Mouse (Mus musculus) liver, embryonic 13.5 days (tissue): Measurements from ENCODE around the gene Adamts6. TPM values are rescaled to one million over a fixed set of nuclear protein-coding genes. Genes with fewer than 3 reads are reported as not detected.

Source experiments
- ATAC-seq: fragments of 200-750 bp; cut with Nextera tagmentation; 2 replicates; pipeline ENCODE4 v1.8.0; 2017; ENCODE audit warnings: low read depth, mild to moderate bottlenecking, moderate number of reproducible peaks, moderate library complexity
- DNase-seq: peaks from one replicate; pipeline ENCODE4 v3.0.0; 2022
- H3K27ac ChIP-seq: fragments of 300-500 bp; sonication (generic); 2 replicates; pipeline ENCODE4 v1.5.1; 2015; ENCODE audit warnings: moderate library complexity, mild to moderate bottlenecking, inconsistent platforms
- H3K27me3 ChIP-seq: fragments of 300-500 bp; sonication (generic); 2 replicates; pipeline ENCODE4 v1.6.1; 2015; ENCODE audit warnings: mild to moderate bottlenecking, inconsistent platforms
- H3K36me3 ChIP-seq: fragments of 300-500 bp; sonication (generic); 2 replicates; pipeline ENCODE4 v1.6.1; 2015; ENCODE audit warnings: mild to moderate bottlenecking, inconsistent platforms
- H3K4me1 ChIP-seq: fragments of 300-500 bp; sonication (generic); replicated peaks from 2 replicates; pipeline ENCODE4 v1.6.1; 2015; ENCODE audit warnings: inconsistent platforms
- H3K4me2 ChIP-seq: fragments of 300-500 bp; sonication (generic); 2 replicates; pipeline ENCODE4 v1.6.1; 2015; ENCODE audit warnings: inconsistent platforms, mild to moderate bottlenecking, moderate library complexity
- H3K4me3 ChIP-seq: fragments of 300-500 bp; sonication (generic); replicated peaks from 2 replicates; pipeline ENCODE4 v1.5.1; 2015; ENCODE audit warnings: mild to moderate bottlenecking, inconsistent platforms
- H3K9ac ChIP-seq: fragments of 300-500 bp; sonication (generic); 2 replicates; pipeline ENCODE4 v1.6.1; 2015; ENCODE audit warnings: mild to moderate bottlenecking, inconsistent platforms
- H3K9me3 ChIP-seq: fragments of 300-500 bp; sonication (generic); replicated peaks from 2 replicates; pipeline ENCODE4 v1.6.1; 2016; ENCODE audit warnings: inconsistent platforms
- WGBS: fragments of 180-500 bp; shearing (Covaris S2); methylation state at CpG from one replicate; pipeline ENCODE4 v1.1.7; 2015; ENCODE audit not compliant: insufficient replicate concordance; 5-methylcytosine and 5-hydroxymethylcytosine counted together
- polyA plus RNA-seq: library from polyadenylated mRNA; unstranded; fragments of >200 nt; fragmentation: Nextera tagmentation; extraction: Ambion mirVana; gene quantifications from 2 replicates; pipeline ENCODE4 v1.2.1, GENCODE M21; 2015

The Adamts6 gene
- polyA plus RNA-seq, 1 experiment from 2014 or later, result 0.09 TPM

GRCm38 (mm10) chr13:104542123-104542758 is 254.6 kb downstream of the Adamts6 start:
- ATAC-seq (no peak), DNase-seq (no peak)
- no peaks in the 10 kb centered on the region for H3K9me3 ChIP-seq
- WGBS, result 59% methylated on average over 10 of the region's 10 CpGs
- H3K4me1 ChIP-seq, result peaks cover 3% of the 10 kb centered on the region; the same call in 1 of the 2 replicates
- H3K4me3 ChIP-seq, result no peak overlapping the region
- no peak overlapping the region for H3K4me2 ChIP-seq
- no peaks in the 10 kb centered on the region for H3K36me3 ChIP-seq
- H3K27ac ChIP-seq, result no peak overlapping the region
- H3K27me3 ChIP-seq, result no peaks in the 10 kb centered on the region
- H3K9ac ChIP-seq, result no peak overlapping the region

GRCm38 (mm10) chr13:104542759-104543141 is 255.1 kb downstream of the Adamts6 start:
- H3K9ac ChIP-seq, result no peak overlapping the region
- DNase-seq, result no peak
- H3K27me3 ChIP-seq, result no peaks in the 10 kb centered on the region
- H3K4me2 ChIP-seq, result no peak overlapping the region
- ATAC-seq, result no peak
- H3K36me3 ChIP-seq, result no peaks in the 10 kb centered on the region
- H3K4me3 ChIP-seq, result no peak overlapping the region
- H3K4me1 ChIP-seq, result peaks cover 3% of the 10 kb centered on the region; the same call in 1 of the 2 replicates
- H3K27ac ChIP-seq, result no peak overlapping the region
- H3K9me3 ChIP-seq, result no peaks in the 10 kb centered on the region
- 56% methylated on average over 4 of the region's 4 CpGs for WGBS

Other genes starting within 250 kb of the Adamts6 start
- gene Nln, start 178.2 kb upstream of the Adamts6 start, polyA plus RNA-seq, result 9.1 and 12.1 TPM in 2 replicates
- gene Sgtb, start 178.1 kb upstream of the Adamts6 start, polyA plus RNA-seq, result 0.62 and 0.74 TPM in 2 replicates
- gene Trappc13, start 109.4 kb upstream of the Adamts6 start, polyA plus RNA-seq, result 29.1 and 35.8 TPM in 2 replicates
- gene Trim23, start 109.0 kb upstream of the Adamts6 start, polyA plus RNA-seq, result 8.3 and 11.0 TPM in 2 replicates
- 87.2 and 104 TPM in 2 replicates for gene Cenpk, start 59.2 kb upstream of the Adamts6 start, polyA plus RNA-seq
- 10.7 and 12.4 TPM in 2 replicates for gene Ppwd1, start 59.0 kb upstream of the Adamts6 start, polyA plus RNA-seq